Mouse (Mus musculus) MEL (cell line): ENCODE data around the gene Rbks. TPM values are rescaled to one million over a fixed set of nuclear protein-coding genes. Genes with fewer than 3 reads are reported as not detected.

Experiments
- DNase-seq: peaks from one replicate; pipeline ENCODE4 v3.0.0; 2011; ENCODE audit warnings: low read depth, low spot score
- H3K27ac ChIP-seq: 2 replicates; pipeline ENCODE4 v1.5.1; 2012; ENCODE audit warnings: low read depth, mild to moderate bottlenecking, control low read depth, low read length, moderate library complexity; ENCODE audit not compliant: control insufficient read depth
- H3K27me3 ChIP-seq, 2 experiments: fragments of 150-350 bp in 1 of 2; sonication (generic) in 1 of 2; 2 replicates each; pipeline ENCODE4 v1.6.1; 2012; ENCODE audit warnings: low read length in 2 of 2, mild to moderate bottlenecking in 2 of 2, improper control_type of control experiment in 1 of 2, moderate library complexity in 1 of 2; ENCODE audit not compliant: insufficient read depth in 2 of 2, control insufficient read depth in 1 of 2
- H3K36me3 ChIP-seq, 2 experiments: 2 replicates each; pipeline ENCODE4 v1.6.1; 2012 to 2014; ENCODE audit warnings: low read length in 2 of 2, improper control_type of control experiment in 1 of 2, inconsistent platforms in 1 of 2, mild to moderate bottlenecking in 1 of 2; ENCODE audit not compliant: insufficient read depth in 2 of 2, control insufficient read depth in 1 of 2
- H3K4me1 ChIP-seq, 2 experiments: fragments of 150-350 bp in 1 of 2; sonication (generic) in 1 of 2; 2 replicates each; pipeline ENCODE4 v1.6.1; 2012; ENCODE audit warnings: low read length in 2 of 2, improper control_type of control experiment in 1 of 2, mild to moderate bottlenecking in 1 of 2; ENCODE audit not compliant: insufficient read depth in 2 of 2, control insufficient read depth in 1 of 2
- H3K4me3 ChIP-seq, 2 experiments: fragments of 150-350 bp in 1 of 2; sonication (generic) in 1 of 2; 2 replicates each; pipeline ENCODE4 v1.5.1; 2012; ENCODE audit warnings: low read depth in 2 of 2, low read length in 2 of 2, mild to moderate bottlenecking in 2 of 2, moderate library complexity in 2 of 2, control low read depth in 1 of 2, improper control_type of control experiment in 1 of 2; ENCODE audit not compliant: control insufficient read depth in 1 of 2, insufficient read depth in 1 of 2
- H3K79me2 ChIP-seq: 2 replicates; pipeline ENCODE4 v1.6.1; 2012; ENCODE audit warnings: mild to moderate bottlenecking, low read length, moderate library complexity; ENCODE audit not compliant: control insufficient read depth, poor library complexity, insufficient read depth
- H3K9ac ChIP-seq: 2 replicates; pipeline ENCODE4 v1.6.1; 2012; ENCODE audit warnings: low read depth, mild to moderate bottlenecking, control low read depth, low read length, moderate library complexity; ENCODE audit not compliant: control insufficient read depth, poor library complexity, severe bottlenecking
- H3K9me3 ChIP-seq: fragments of 150-350 bp; sonication (generic); replicated peaks from 2 replicates; pipeline ENCODE4 v1.6.1; 2012; ENCODE audit warnings: mild to moderate bottlenecking, low read length, improper control_type of control experiment, moderate library complexity; ENCODE audit not compliant: insufficient read depth
- BHLHE40 ChIP-seq: IDR thresholded peaks from 2 replicates; pipeline ENCODE4 v1.6.1; 2012; ENCODE audit warnings: low read depth, mild to moderate bottlenecking, inconsistent platforms, low read length, improper control_type of control experiment, borderline replicate concordance
- CHD1 ChIP-seq: IDR thresholded peaks from 2 replicates; pipeline ENCODE4 v1.6.1; 2012; ENCODE audit warnings: low read depth, mild to moderate bottlenecking, inconsistent platforms, low read length, improper control_type of control experiment
- ELF1 ChIP-seq: IDR thresholded peaks from 2 replicates; pipeline ENCODE4 v1.6.1; 2014; ENCODE audit warnings: low read depth, mild to moderate bottlenecking, inconsistent platforms, low read length, improper control_type of control experiment, moderate library complexity
- EP300 ChIP-seq, 2 experiments: IDR thresholded peaks; 2 replicates each; pipeline ENCODE4 v1.6.1; 2011; ENCODE audit warnings: improper control_type of control experiment in 2 of 2, low read length in 2 of 2, low read depth in 1 of 2, mild to moderate bottlenecking in 1 of 2
- GATA1 ChIP-seq: IDR thresholded peaks from 2 replicates; pipeline ENCODE4 v1.6.1; 2011; ENCODE audit warnings: low read depth, low read length, improper control_type of control experiment
- HCFC1 ChIP-seq: IDR thresholded peaks from 2 replicates; pipeline ENCODE4 v1.6.1; 2012; ENCODE audit warnings: low read depth, mild to moderate bottlenecking, inconsistent platforms, low read length, improper control_type of control experiment, moderate library complexity
- MEF2A ChIP-seq: IDR thresholded peaks from 2 replicates; pipeline ENCODE4 v1.6.1; 2014; ENCODE audit warnings: low read depth, mild to moderate bottlenecking, inconsistent platforms, low read length, improper control_type of control experiment; ENCODE audit not compliant: poor library complexity, insufficient replicate concordance, severe bottlenecking; ENCODE audit errors: extremely low read depth
- NELFE ChIP-seq: IDR thresholded peaks from 2 replicates; pipeline ENCODE4 v1.6.1; 2011; ENCODE audit warnings: low read depth, low read length, improper control_type of control experiment
- NRF1 ChIP-seq: IDR thresholded peaks from 2 replicates; pipeline ENCODE4 v1.6.1; 2014; ENCODE audit warnings: low read depth, mild to moderate bottlenecking, inconsistent platforms, low read length, improper control_type of control experiment, moderate library complexity; ENCODE audit not compliant: poor library complexity, insufficient read depth, severe bottlenecking
- POLR2A ChIP-seq, 2 experiments: IDR thresholded peaks; 2 replicates each; pipeline ENCODE4 v1.6.1; 2011 to 2012; ENCODE audit warnings: low read length in 2 of 2, mild to moderate bottlenecking in 2 of 2, control low read depth in 1 of 2, improper control_type of control experiment in 1 of 2, low read depth in 1 of 2, moderate library complexity in 1 of 2; ENCODE audit not compliant: control insufficient read depth in 1 of 2, insufficient read depth in 1 of 2, poor library complexity in 1 of 2
- RCOR1 ChIP-seq: IDR thresholded peaks from 2 replicates; pipeline ENCODE4 v1.6.1; 2012; ENCODE audit warnings: low read depth, mild to moderate bottlenecking, inconsistent platforms, low read length, improper control_type of control experiment
- SIN3A ChIP-seq: IDR thresholded peaks from 2 replicates; pipeline ENCODE4 v1.6.1; 2012; ENCODE audit warnings: low read length, improper control_type of control experiment, inconsistent platforms
- TBP ChIP-seq: IDR thresholded peaks from 2 replicates; pipeline ENCODE4 v1.8.0; 2011; ENCODE audit warnings: low read depth, low read length, improper control_type of control experiment
- USF1 ChIP-seq: IDR thresholded peaks from 2 replicates; pipeline ENCODE4 v1.6.1; 2014; ENCODE audit warnings: low read depth, mild to moderate bottlenecking, inconsistent platforms, low read length, improper control_type of control experiment, moderate library complexity
- USF2 ChIP-seq, 2 experiments: IDR thresholded peaks; 2 replicates each; pipeline ENCODE4 v1.6.1; 2011 to 2012; ENCODE audit warnings: improper control_type of control experiment in 2 of 2, low read length in 2 of 2, borderline replicate concordance in 1 of 2, inconsistent platforms in 1 of 2, low read depth in 1 of 2, mild to moderate bottlenecking in 1 of 2; ENCODE audit not compliant: insufficient read depth in 1 of 2
- ZC3H11A ChIP-seq: IDR thresholded peaks from 2 replicates; pipeline ENCODE4 v1.6.1; 2012; ENCODE audit warnings: low read depth, mild to moderate bottlenecking, inconsistent platforms, low read length, improper control_type of control experiment
- ZMIZ1 ChIP-seq: IDR thresholded peaks from 2 replicates; pipeline ENCODE4 v1.6.1; 2012; ENCODE audit warnings: low read depth, mild to moderate bottlenecking, inconsistent platforms, low read length, improper control_type of control experiment, moderate library complexity
- polyA plus RNA-seq, 2 experiments: library from polyadenylated mRNA; stranded (reverse) in 1 of 2; unstranded in 1 of 2; fragments of >175 nt in 1 of 2; fragments of >200 nt in 1 of 2; gene quantifications; 2 replicates each; pipeline versions ENCODE4 v1.2.1 to v1.2.4; 2012; ENCODE audit warnings: low replicate concordance in 2 of 2, low read depth in 1 of 2; ENCODE audit not compliant: insufficient read length in 2 of 2, insufficient read depth in 1 of 2, missing spikeins in 1 of 2
- total RNA-seq: library from RNA; depleted of rRNA; stranded (reverse); fragments of 300-350 nt; gene quantifications from 2 replicates; pipeline ENCODE4 v1.2.3, GENCODE M21; 2012

The Rbks gene
- total and polyA plus RNA-seq, 3 experiments = 34.3 to 47.4 TPM; not detected in 1

DNA sequence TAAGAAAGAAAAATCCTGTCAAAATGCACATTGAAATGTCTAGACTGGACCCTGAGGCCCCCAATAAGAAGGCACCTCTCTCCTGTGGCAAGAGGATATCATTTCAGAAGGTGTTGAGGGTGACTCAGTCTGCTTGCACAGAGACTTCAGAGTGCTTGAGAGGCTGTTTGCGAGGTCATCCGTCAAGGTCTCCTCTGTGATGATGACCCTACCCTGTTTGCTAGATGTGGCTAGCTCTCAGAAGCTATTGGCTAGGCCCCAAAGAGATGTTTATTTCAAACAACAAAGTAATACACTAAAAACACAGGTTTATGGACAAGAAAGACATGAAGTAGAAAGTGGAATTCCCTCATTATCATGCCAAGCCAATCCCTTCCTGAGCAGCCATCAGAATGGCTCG is 55.1 kb downstream of the Rbks start:
- TF ChIP-seq GATA1 (no peak), POLR2A (IDR thresholded peaks at IDR 0.05; ENCODE audit: control insufficient read depth in 1 of 2, insufficient read depth in 1 of 2, low read depth in 1 of 2, low read length in 2 of 2, poor library complexity in 1 of 2) (no peak), ZMIZ1 (no peak), EP300 (IDR thresholded peaks at IDR 0.05; ENCODE audit: low read depth in 1 of 2, low read length in 2 of 2) (no peak), CHD1 (no peak), USF1 (no peak), RCOR1 (no peak), NELFE (no peak), ZC3H11A (no peak), ELF1 (no peak), USF2 (IDR thresholded peaks at IDR 0.05; ENCODE audit: borderline replicate concordance in 1 of 2, insufficient read depth in 1 of 2, low read depth in 1 of 2, low read length in 2 of 2) (no peak), NRF1 (no peak)
- Histone ChIP-seq H3K79me2 (no peaks in the 10 kb centered on the region), H3K9ac (no peak overlapping the region), H3K27me3 (no peaks in the 10 kb centered on the region), H3K4me3 (no peak overlapping the region), H3K9me3 (no peaks in the 10 kb centered on the region), H3K36me3 (peaks cover 0 to 1% of the 10 kb centered on the region in 2 experiments; a peak in 2 of 4 replicates), H3K4me1 (no peaks in the 10 kb centered on the region), H3K27ac (no peak overlapping the region)
- DNase-seq = no peak

DNA sequence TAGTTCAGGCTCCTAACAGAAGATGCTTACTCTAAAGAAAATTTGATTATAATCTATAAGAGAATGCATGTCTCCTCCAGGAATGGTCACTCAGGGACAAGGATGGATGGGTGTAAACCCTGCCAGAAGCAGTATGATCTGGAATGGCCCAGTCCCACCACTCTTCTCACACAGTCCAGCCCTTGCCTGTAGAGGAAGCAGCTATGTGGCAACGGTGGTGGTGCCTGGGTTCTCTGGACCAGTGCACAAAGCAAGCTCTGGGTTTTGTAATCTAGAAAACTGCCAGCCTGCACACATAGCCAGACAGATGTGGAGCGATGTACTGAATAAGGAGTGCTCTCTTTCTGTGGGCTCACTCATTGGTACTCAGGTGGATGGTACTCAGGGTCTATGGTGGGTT is 56.9 kb downstream of the Rbks start:
- H3K27ac ChIP-seq = no peak overlapping the region
- peaks cover 0 to 1% of the 10 kb centered on the region in 2 experiments; a peak in 2 of 4 replicates for H3K36me3 ChIP-seq

More for the DNA sequence above, 56.9 kb downstream of the Rbks start:
- TF ChIP-seq BHLHE40 = no peak
- TF ChIP-seq MEF2A = no peak
- TF ChIP-seq EP300 (IDR thresholded peaks at IDR 0.05; ENCODE audit: low read depth in 1 of 2, low read length in 2 of 2) = no peak
- no peak for TF ChIP-seq SIN3A
- TF ChIP-seq TBP = no peak
- no peak for TF ChIP-seq ELF1
- no peak for TF ChIP-seq POLR2A (IDR thresholded peaks at IDR 0.05; ENCODE audit: control insufficient read depth in 1 of 2, insufficient read depth in 1 of 2, low read depth in 1 of 2, low read length in 2 of 2, poor library complexity in 1 of 2)
- no peak for TF ChIP-seq NRF1
- TF ChIP-seq CHD1 = no peak
- no peak for TF ChIP-seq GATA1
- no peak for TF ChIP-seq HCFC1
- TF ChIP-seq, all 39 proteins: peak for 0
- Histone ChIP-seq H3K4me1 (no peaks in the 10 kb centered on the region), H3K9me3 (no peaks in the 10 kb centered on the region), H3K27me3 (no peaks in the 10 kb centered on the region), H3K9ac (no peak overlapping the region), H3K79me2 (no peaks in the 10 kb centered on the region), H3K4me3 (no peak overlapping the region)
- DNase-seq = no peak
